Mouse (Mus musculus) spleen, adult 2 months (tissue): ENCODE measurements around the gene Tcap. TPM values are rescaled to one million over a fixed set of nuclear protein-coding genes. Genes with fewer than 3 reads are reported as not detected.
"Not testable (repeated sequence)": the region's sequence is repeated elsewhere in the genome, so short reads cannot be mapped to it uniquely, and the experiment has no call there.

Experiments used
- DNase-seq, 2 experiments: peaks; one replicate each; pipeline versions ENCODE4 v3.0.0 to v3.0.0-alpha.2; 2012 to 2021; ENCODE audit warnings: low spot score in 2 of 2, low read depth in 1 of 2
- H3K27ac ChIP-seq: fragments of 200-500 bp; 2 replicates; pipeline ENCODE4 v1.5.1; 2012; ENCODE audit warnings: low read length, inconsistent platforms; ENCODE audit not compliant: insufficient read depth
- H3K27me3 ChIP-seq: fragments of 200-500 bp; 2 replicates; pipeline ENCODE4 v1.6.1; 2012; ENCODE audit warnings: mild to moderate bottlenecking, moderate library complexity, low read length, inconsistent platforms; ENCODE audit not compliant: control insufficient read depth, insufficient read depth
- H3K36me3 ChIP-seq: fragments of 200-500 bp; 2 replicates; pipeline ENCODE4 v1.6.1; 2012; ENCODE audit warnings: mild to moderate bottlenecking, low read length, inconsistent platforms; ENCODE audit not compliant: control insufficient read depth, insufficient read depth
- H3K4me1 ChIP-seq: fragments of 200-500 bp; 2 replicates; pipeline ENCODE4 v1.6.1; 2011; ENCODE audit warnings: inconsistent platforms; ENCODE audit not compliant: control insufficient read depth, insufficient read depth, insufficient read length
- H3K4me3 ChIP-seq: fragments of 200-500 bp; 2 replicates; pipeline ENCODE4 v1.5.1; 2011; ENCODE audit warnings: mild to moderate bottlenecking, inconsistent platforms; ENCODE audit not compliant: insufficient read depth, insufficient read length; ENCODE audit errors: extremely low read depth
- CTCF ChIP-seq: fragments of 200-500 bp; IDR thresholded peaks from 2 replicates; pipeline ENCODE4 v1.5.1; 2011; ENCODE audit warnings: mild to moderate bottlenecking, inconsistent platforms; ENCODE audit not compliant: insufficient read depth, insufficient read length, insufficient replicate concordance; ENCODE audit errors: extremely low read depth
- POLR2A ChIP-seq: fragments of 200-500 bp; IDR thresholded peaks from 2 replicates; pipeline ENCODE4 v1.6.1; 2011; ENCODE audit warnings: low read depth, low read length, inconsistent platforms
- WGBS: fragments of 180-500 bp; shearing (Covaris S2); methylation state at CpG from one replicate; pipeline ENCODE4 v1.1.7; 2018; 5-methylcytosine and 5-hydroxymethylcytosine counted together
- polyA plus RNA-seq: library from polyadenylated mRNA; depleted of rRNA; stranded (reverse); fragments of >200 nt; gene quantifications from 2 replicates; pipeline ENCODE4 v1.2.3, GENCODE M21; 2012

Tcap gene
- polyA plus RNA-seq, 1 experiment: 0.42 TPM

DNA sequence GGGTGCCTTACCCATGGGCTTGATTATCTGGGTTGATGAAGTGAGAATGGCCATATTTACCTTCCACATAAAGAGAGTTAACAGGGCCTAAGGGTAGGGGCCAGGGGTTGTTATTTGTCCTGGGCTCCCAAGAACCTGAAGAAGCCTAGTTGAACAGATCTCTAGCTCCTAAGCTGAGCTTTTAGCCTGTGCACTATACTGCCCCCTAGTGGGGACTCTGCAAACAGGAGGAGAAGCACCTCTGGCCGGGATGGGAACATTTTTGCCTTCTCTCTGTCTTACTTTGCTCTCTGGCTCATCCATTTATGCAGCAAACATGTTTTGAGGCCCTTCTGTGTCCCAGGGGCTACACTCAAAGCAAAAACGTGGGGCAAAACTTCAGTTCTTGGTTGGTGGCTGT, 11.2 kb upstream of the Tcap start:
- no peak for TF ChIP-seq POLR2A
- TF ChIP-seq CTCF: peak; percentile 73; the same call in 1 of the 2 replicates
- H3K36me3 ChIP-seq: peaks cover 27% of the 10 kb centered on the region
- H3K27ac ChIP-seq: no peak overlapping the region
- WGBS: 21% methylated on average over 2 of the region's 2 CpGs
- peaks cover 3% of the 10 kb centered on the region; the same call in 1 of the 2 replicates for H3K4me1 ChIP-seq
- no peaks in the 10 kb centered on the region for H3K27me3 ChIP-seq
- H3K4me3 ChIP-seq: no peak overlapping the region
- DNase-seq: peak; percentile 37 to 52

DNA sequence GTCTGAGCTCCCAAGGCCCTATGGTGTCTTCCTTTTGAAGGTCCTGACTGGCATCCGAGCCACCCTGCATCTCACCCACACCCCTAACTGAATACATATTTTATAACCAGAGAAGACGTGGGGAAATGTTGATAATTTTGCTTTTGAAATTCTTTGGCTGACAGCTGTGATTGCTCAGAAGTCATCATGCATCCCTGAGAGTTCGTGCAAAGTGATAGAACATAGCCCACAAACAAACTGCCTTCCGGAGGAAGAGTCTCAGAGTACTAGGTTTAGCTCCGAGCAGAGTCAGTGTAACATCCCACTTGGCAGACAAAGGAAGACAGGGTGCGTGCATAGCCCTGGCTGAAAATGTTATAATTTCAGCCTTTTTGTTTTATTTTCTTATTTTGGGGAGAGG, 10.4 kb upstream of the Tcap start:
- no peak for DNase-seq
- 95% methylated on average over 6 of the region's 6 CpGs for WGBS
- H3K4me1 ChIP-seq: no peaks in the 10 kb centered on the region
- no peaks in the 10 kb centered on the region for H3K27me3 ChIP-seq
- H3K36me3 ChIP-seq: peaks cover 34% of the 10 kb centered on the region
- no peak overlapping the region for H3K4me3 ChIP-seq
- no peak overlapping the region for H3K27ac ChIP-seq
- no peak for TF ChIP-seq CTCF
- no peak for TF ChIP-seq POLR2A

DNA sequence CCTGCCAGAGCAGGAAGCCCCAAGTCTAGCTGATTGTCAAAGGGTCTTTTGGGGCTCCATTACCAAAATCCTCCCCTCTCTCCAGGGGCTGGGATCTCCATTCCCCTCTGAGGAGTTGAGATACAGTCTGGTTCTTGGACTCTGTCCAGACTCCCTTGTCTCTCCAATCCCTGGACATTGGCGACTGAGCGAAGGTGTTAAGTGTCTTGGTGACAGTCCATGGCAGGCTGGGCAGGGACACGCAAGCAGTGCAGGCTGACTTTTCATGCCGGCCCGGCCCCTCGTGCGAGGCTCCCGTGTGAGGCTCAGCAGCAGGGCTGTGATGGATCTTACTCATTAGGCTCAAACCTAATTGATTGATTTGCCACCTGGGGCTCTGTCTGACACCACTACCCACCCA, 9.3 kb upstream of the Tcap start:
- TF ChIP-seq POLR2A: no peak
- TF ChIP-seq CTCF: no peak
- Histone ChIP-seq H3K36me3 (peaks cover 42% of the 10 kb centered on the region), H3K27me3 (no peaks in the 10 kb centered on the region), H3K4me3 (no peak overlapping the region), H3K4me1 (no peaks in the 10 kb centered on the region), H3K27ac (no peak overlapping the region)
- 94% methylated on average over 8 of the region's 8 CpGs for WGBS
- no peak for DNase-seq

DNA sequence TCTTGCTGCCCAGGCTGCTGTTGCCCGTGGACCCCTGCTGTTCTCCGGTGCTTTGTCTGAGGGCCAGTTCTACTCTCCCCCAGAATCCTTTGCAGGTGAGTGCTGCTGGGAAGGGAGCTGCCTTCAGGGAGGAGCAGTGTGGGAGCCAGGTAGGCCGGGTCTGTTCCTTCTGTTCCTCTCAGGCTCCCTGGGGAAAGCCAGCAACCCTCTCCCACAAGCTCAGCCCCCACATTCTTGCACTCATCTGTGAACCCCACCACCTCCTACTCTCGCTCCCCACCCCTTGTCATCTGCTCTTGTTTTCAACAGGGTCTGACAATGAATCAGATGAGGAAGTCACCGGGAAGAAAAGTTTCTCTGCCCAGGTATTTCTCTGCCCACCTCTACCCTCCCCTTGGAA, 6.9 kb upstream of the Tcap start:
- no peaks in the 10 kb centered on the region for H3K4me1 ChIP-seq
- no peak overlapping the region for H3K27ac ChIP-seq
- H3K4me3 ChIP-seq: no peak overlapping the region
- no peak for TF ChIP-seq POLR2A
- TF ChIP-seq CTCF: no peak
- WGBS: 91% methylated on average over 5 of the region's 5 CpGs
- no peak for DNase-seq
- peaks cover 53% of the 10 kb centered on the region for H3K36me3 ChIP-seq
- H3K27me3 ChIP-seq: no peaks in the 10 kb centered on the region

DNA sequence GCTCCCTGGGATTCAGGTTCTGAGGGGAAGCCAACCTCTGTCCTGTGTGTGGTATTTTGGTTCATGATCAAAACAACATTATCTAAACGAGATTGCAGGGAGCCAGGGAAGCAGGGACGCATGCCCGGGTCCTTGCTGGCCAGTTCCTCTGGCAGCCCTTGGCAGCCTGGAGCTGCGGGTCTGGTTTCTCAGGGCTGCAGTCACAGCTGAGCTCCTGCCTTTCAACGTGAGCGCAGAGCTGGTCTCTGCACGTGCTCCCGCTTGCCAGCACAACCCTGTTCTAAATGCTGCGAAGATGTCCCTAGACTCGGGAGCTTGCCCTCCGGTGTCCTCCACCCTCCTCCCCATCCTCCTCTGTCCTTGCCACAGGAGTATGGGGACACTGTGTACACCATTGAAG, 5.8 kb upstream of the Tcap start:
- Histone ChIP-seq H3K4me1 (no peaks in the 10 kb centered on the region), H3K27me3 (no peaks in the 10 kb centered on the region), H3K4me3 (no peak overlapping the region), H3K36me3 (peaks cover 53% of the 10 kb centered on the region), H3K27ac (no peak overlapping the region)
- 87% methylated on average over 11 of the region's 11 CpGs for WGBS
- TF ChIP-seq CTCF (no peak), POLR2A (no peak)
- no peak for DNase-seq

DNA sequence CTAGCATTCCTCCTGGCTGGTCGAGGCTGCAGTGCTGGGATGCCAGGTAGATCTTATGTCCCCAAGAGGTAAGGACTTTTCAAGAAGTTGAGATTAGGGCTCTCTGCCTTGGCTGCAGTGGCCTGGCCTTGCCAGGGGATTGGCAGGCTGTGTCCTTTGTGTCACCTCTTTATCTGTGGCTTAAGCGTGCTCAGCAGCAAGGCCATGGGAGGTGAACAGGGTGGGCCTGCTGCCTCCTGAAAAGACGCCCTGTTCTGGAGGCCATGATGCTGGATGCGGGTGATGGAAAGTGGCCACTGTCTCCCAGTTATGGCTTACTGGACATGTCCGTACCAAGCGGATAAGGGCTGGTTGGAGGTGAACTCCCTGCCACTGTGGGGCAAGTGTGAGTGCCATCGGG, 4.2 kb upstream of the Tcap start:
- DNase-seq: no peak
- WGBS: 90% methylated on average over 7 of the region's 7 CpGs
- Histone ChIP-seq H3K4me3 (no peak overlapping the region), H3K27me3 (no peaks in the 10 kb centered on the region), H3K27ac (no peak overlapping the region), H3K4me1 (no peaks in the 10 kb centered on the region), H3K36me3 (peaks cover 50% of the 10 kb centered on the region)
- TF ChIP-seq CTCF: no peak
- TF ChIP-seq POLR2A: no peak

DNA sequence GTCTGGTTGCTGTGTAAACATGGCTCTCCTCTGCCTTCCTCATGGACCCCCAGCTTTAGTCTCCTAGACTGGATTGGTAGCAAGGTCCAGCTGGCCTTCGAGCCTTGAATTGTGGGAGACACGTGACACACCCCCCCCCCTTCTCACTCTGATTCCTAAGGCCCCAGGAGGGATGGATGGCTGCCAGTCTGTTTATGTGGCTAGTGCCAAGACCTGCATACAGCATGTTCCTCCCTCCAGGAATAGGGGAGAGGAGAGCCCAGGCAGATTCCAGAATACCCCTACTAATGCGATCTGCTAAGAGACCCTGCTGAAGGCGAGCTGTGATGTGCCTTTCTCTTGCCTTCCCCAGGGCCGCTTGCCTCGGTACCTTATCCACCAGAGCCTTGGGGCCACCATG, 3.5 kb upstream of the Tcap start:
- TF ChIP-seq POLR2A (no peak), CTCF (no peak)
- Histone ChIP-seq H3K27me3 (no peaks in the 10 kb centered on the region), H3K27ac (no peak overlapping the region), H3K4me3 (no peak overlapping the region), H3K4me1 (no peaks in the 10 kb centered on the region), H3K36me3 (peaks cover 45% of the 10 kb centered on the region)
- DNase-seq: no peak
- WGBS: 95% methylated on average over 6 of the region's 6 CpGs

DNA sequence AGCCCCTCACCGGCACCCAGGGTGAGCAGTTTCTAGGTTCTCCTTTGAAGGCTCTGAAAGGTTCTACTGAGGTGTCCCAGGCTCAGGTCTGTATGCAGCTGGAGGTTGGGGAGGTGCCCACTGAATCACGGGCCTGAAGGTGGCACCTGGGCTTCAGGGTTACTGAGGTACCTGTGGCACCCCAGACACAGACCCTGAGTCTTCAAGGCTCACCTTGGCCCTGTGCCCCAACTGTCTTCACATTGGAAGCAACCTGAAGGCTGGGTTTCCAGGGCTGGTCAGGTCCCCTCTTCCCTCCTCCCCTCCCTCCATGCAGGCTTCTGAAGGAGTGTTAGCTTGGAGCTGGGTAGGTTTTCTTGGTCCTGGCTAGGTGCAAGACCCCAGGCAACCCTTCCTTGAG, 2.0 kb upstream of the Tcap start:
- no peaks in the 10 kb centered on the region for H3K27me3 ChIP-seq
- H3K4me3 ChIP-seq: no peak overlapping the region
- no peaks in the 10 kb centered on the region for H3K4me1 ChIP-seq
- no peak overlapping the region for H3K27ac ChIP-seq
- peaks cover 33% of the 10 kb centered on the region for H3K36me3 ChIP-seq
- WGBS: 92% methylated on average over 2 of the region's 2 CpGs
- DNase-seq: no peak
- TF ChIP-seq CTCF: no peak
- no peak for TF ChIP-seq POLR2A

DNA sequence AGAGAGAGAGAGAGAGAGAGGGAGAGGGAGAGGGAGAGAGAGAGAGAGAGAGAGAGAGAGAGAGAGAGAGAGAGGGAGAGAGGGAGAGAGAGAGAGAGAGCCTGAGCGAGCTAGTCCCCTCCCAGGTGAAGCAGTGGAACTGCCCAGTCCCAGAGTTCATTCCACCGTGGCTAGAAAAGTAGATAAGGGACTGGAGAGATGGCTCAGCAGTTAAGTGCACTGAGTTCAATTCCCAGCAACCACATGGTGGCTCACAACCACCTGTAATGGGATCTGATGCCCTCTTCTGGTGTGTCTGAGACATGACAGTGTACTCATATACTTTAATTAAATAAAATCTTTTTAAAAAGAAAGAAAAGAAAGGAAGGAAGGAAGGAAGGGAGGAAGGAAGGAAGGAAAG, 1.2 kb upstream of the Tcap start:
- WGBS: 60% methylated on average over 2 of the region's 2 CpGs
- not testable (repeated sequence) for DNase-seq, H3K4me1 ChIP-seq

More for the DNA sequence above, 1.2 kb upstream of the Tcap start:
- peaks cover 26% of the 10 kb centered on the region for H3K36me3 ChIP-seq
- H3K4me3 ChIP-seq, H3K27me3 ChIP-seq, H3K27ac ChIP-seq: not testable (repeated sequence)
